In the genomic region with DNA sequence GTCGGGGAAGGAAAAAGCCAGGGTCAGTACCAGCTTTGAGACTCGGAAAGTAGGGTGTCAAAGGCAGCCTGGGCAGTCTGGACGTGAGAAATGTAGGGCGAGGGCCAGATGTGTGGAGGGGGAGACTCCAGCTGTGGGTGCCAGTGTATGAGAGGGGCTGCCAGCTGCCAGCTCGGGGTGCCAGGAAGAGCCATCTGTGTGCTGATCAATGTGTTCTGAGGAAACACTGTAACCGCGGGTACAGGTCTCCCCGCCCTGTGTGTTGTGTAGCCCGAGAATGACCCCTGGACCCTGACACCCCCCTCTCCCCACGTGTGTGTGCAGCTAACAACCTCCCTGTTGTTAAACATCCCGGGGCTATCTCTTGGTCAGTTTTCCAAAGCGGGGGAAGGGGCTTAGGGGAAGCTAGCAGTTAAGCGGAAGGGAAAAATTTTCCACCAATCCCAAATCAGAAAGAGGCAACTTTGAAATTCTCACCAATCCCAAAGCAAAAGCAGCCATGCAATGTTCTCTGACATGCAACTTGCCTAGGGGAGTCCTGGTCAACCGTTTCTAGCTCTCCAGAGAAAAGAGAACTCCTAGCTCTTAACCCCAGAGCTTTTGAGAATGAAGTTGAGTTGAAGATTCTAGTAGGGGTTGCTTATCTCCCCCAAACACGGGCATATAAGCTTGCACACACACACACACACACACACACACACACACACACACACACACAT, we compare ENCODE assay signal across 8 mouse cellular contexts. TPM values are rescaled to one million over a fixed set of nuclear protein-coding genes. Genes with fewer than 3 reads are reported as not detected.
DNase-seq lines count a peak whose midpoint lies in the region; ATAC-seq and TF ChIP-seq lines count a peak whose summit lies in the region.

No protein-coding gene starts in this region.

- no peaks in the 10 kb centered on the region for H3K36me3 ChIP-seq in heart, postnatal 0 days (replicated peaks; ENCODE audit: control insufficient read depth, insufficient read depth, low read length)

- no peaks in the 10 kb centered on the region for H3K27me3 ChIP-seq in heart, postnatal 0 days (ENCODE audit: control insufficient read depth, insufficient read depth, low read length)

- H3K4me2 ChIP-seq in heart, postnatal 0 days (ENCODE audit: low read depth, low read length) = peak overlapping the region; percentile 87

- TF ChIP-seq CTCF in heart, postnatal 0 days (IDR thresholded peaks at IDR 0.05; ENCODE audit: low read depth) = no peak

- H3K9me3 ChIP-seq in heart, postnatal 0 days (replicated peaks; ENCODE audit: control insufficient read depth, low read length) = no peaks in the 10 kb centered on the region

- peak; percentile 4; the same call in 1 of the 2 replicates for ATAC-seq in heart, postnatal 0 days (ENCODE audit: insufficient read depth, low read depth)
- ATAC-seq in megakaryocyte-erythroid progenitor cell, adult 5-6 weeks (replicated peaks; ENCODE audit: low FRiP score, low TSS enrichment, poor library complexity, severe bottlenecking) = peak; percentile 38

- intact Hi-C loops in left cerebral cortex, postnatal 4 days (cut with DNase I) = loop anchor here (2.0 kb wide), 1 partner anchor 25 kb away; the partner anchor contains the start of gene Thy1

- peak; percentile 63 to 65 for DNase-seq in layer of hippocampus, postnatal 14 days (ENCODE audit: low spot score in 2 of 2)
- DNase-seq in layer of hippocampus, adult 9-11 months = no peak
- peak; percentile 47 for DNase-seq in adipocyte (ENCODE audit: low spot score)
- peak; percentile 47 for DNase-seq in heart, postnatal 0 days (ENCODE audit: low spot score)
- no peak for DNase-seq in urinary bladder, postnatal 4 days (ENCODE audit: low spot score in 2 of 2)
- DNase-seq in kidney, postnatal 36 days = no peak
- no peak for DNase-seq in left cerebral cortex, postnatal 4 days

- peak overlapping the region; percentile 50 for H3K4me3 ChIP-seq in heart, postnatal 0 days (ENCODE audit: low read depth, low read length)

- H3K27ac ChIP-seq in heart, postnatal 0 days (ENCODE audit: low read depth) = peak overlapping the region; percentile 39

- H3K4me1 ChIP-seq in heart, postnatal 0 days (ENCODE audit: control insufficient read depth, insufficient read depth) = peaks cover 28% of the 10 kb centered on the region

- WGBS in heart, postnatal 0 days = 2% methylated on average over 15 of the region's 15 CpGs

- H3K9ac ChIP-seq in heart, postnatal 0 days (replicated peaks; ENCODE audit: low read depth, low read length) = peak overlapping the region; percentile 49

- TF ChIP-seq EP300 in heart, postnatal 0 days (IDR thresholded peaks at IDR 0.05; ENCODE audit: low read depth) = no peak

RNA-seq across cellular contexts. Expression of gene Usp2, which starts 0.6 kb away (rescaled TPM):
- total RNA-seq in layer of hippocampus, postnatal 14 days (2021) = 10 to 100 TPM; 60.3 to 70.8 TPM
- 44.9 and 48.6 TPM in 2 replicates for total RNA-seq in heart, postnatal 0 days (2014; rRNA removed; ENCODE audit: low replicate concordance)
- 114 and 121 TPM in 2 replicates for polyA plus RNA-seq in heart, postnatal 0 days (2015; fragmentation: Nextera tagmentation; extraction: Ambion mirVana)
- 0.35 and 2.1 TPM in 2 replicates for total RNA-seq in megakaryocyte-erythroid progenitor cell, adult 5-6 weeks (2014; fragmentation: Nextera tagmentation)
- total RNA-seq in megakaryocyte-erythroid progenitor cell, adult 5-6 weeks (2017) = 0.15 and 1.8 TPM in 2 replicates
- 10 to 100 TPM; 30.2 to 31.9 TPM for total RNA-seq in left cerebral cortex, postnatal 4 days (2021)

RNA-seq across cellular contexts. Expression of gene Thy1, which starts 24.2 kb away (rescaled TPM):
- 100 to 1,000 TPM; 779 TPM for total RNA-seq in layer of hippocampus, postnatal 14 days (2021)
- 6.3 and 12.5 TPM in 2 replicates for total RNA-seq in heart, postnatal 0 days (2014; rRNA removed; ENCODE audit: low replicate concordance)
- 3.6 and 4.4 TPM in 2 replicates for polyA plus RNA-seq in heart, postnatal 0 days (2015; fragmentation: Nextera tagmentation; extraction: Ambion mirVana)
- 2.5 and 20.4 TPM in 2 replicates for total RNA-seq in megakaryocyte-erythroid progenitor cell, adult 5-6 weeks (2014; fragmentation: Nextera tagmentation)
- total RNA-seq in megakaryocyte-erythroid progenitor cell, adult 5-6 weeks (2017) = 3.5 TPM in 1 of 2 replicates, not detected in the other
- 100 to 1,000 TPM; 130 to 177 TPM for total RNA-seq in left cerebral cortex, postnatal 4 days (2021)

RNA-seq across cellular contexts. Expression of gene Mfrp, which starts 34.1 kb away (rescaled TPM):
- 1 to 10 TPM in 1 of 2 experiments, under 1 TPM in 1; 0.33 to 8.6 TPM for total RNA-seq in layer of hippocampus, postnatal 14 days (2021)
- not detected in 2 replicates for total RNA-seq in heart, postnatal 0 days (2014; rRNA removed; ENCODE audit: low replicate concordance)
- not detected in 2 replicates for polyA plus RNA-seq in heart, postnatal 0 days (2015; fragmentation: Nextera tagmentation; extraction: Ambion mirVana)
- 0.30 TPM in 1 of 2 replicates, not detected in the other for total RNA-seq in megakaryocyte-erythroid progenitor cell, adult 5-6 weeks (2014; fragmentation: Nextera tagmentation)
- not detected in 2 replicates for total RNA-seq in megakaryocyte-erythroid progenitor cell, adult 5-6 weeks (2017)
- not detected for total RNA-seq in left cerebral cortex, postnatal 4 days (2021)

RNA-seq across cellular contexts. Expression of gene C1qtnf5, which starts 39.6 kb away (rescaled TPM):
- total RNA-seq in layer of hippocampus, postnatal 14 days (2021) = 10 to 100 TPM; 13.5 to 18.6 TPM
- total RNA-seq in heart, postnatal 0 days (2014; rRNA removed; ENCODE audit: low replicate concordance) = 9.0 TPM in 2 replicates
- 4.1 and 4.5 TPM in 2 replicates for polyA plus RNA-seq in heart, postnatal 0 days (2015; fragmentation: Nextera tagmentation; extraction: Ambion mirVana)
- not detected in 2 replicates for total RNA-seq in megakaryocyte-erythroid progenitor cell, adult 5-6 weeks (2014; fragmentation: Nextera tagmentation)
- not detected in 2 replicates for total RNA-seq in megakaryocyte-erythroid progenitor cell, adult 5-6 weeks (2017)
- total RNA-seq in left cerebral cortex, postnatal 4 days (2021) = 10 to 100 TPM in 1 of 2 experiments, 1 to 10 TPM in 1; 5.3 to 10.6 TPM

RNA-seq across cellular contexts. Expression of gene Gm49380, which starts 45.9 kb away (rescaled TPM):
- under 1 TPM; 0.14 to 0.29 TPM for total RNA-seq in layer of hippocampus, postnatal 14 days (2021)
- total RNA-seq in heart, postnatal 0 days (2014; rRNA removed; ENCODE audit: low replicate concordance) = not detected in 2 replicates
- polyA plus RNA-seq in heart, postnatal 0 days (2015; fragmentation: Nextera tagmentation; extraction: Ambion mirVana) = 0.10 TPM in 1 of 2 replicates, not detected in the other
- total RNA-seq in megakaryocyte-erythroid progenitor cell, adult 5-6 weeks (2014; fragmentation: Nextera tagmentation) = not detected in 2 replicates
- not detected in 2 replicates for total RNA-seq in megakaryocyte-erythroid progenitor cell, adult 5-6 weeks (2017)
- total RNA-seq in left cerebral cortex, postnatal 4 days (2021) = under 1 TPM in 1 of 2 experiments, not detected in 1; 0.44 TPM

Comparison
In these comparisons a context has a peak if more than half of its experiments do, and no peak if none do; other contexts are left out.
1. DNase-seq: peak in layer of hippocampus, postnatal 14 days (2 of 2), adipocyte (single experiment) and heart, postnatal 0 days (single experiment); none in layer of hippocampus, adult 9-11 months (single experiment), urinary bladder, postnatal 4 days (0 of 2), kidney, postnatal 36 days (0 of 2) and left cerebral cortex, postnatal 4 days (single experiment).
2. RNA of gene Usp2, which starts 0.6 kb away (total RNA-seq): 60.3 to 70.8 TPM in layer of hippocampus, postnatal 14 days, 44.9 to 48.6 TPM in heart, postnatal 0 days and 30.2 to 31.9 TPM in left cerebral cortex, postnatal 4 days; 0.15 to 2.1 TPM in megakaryocyte-erythroid progenitor cell, adult 5-6 weeks; every median in the first group is over 10 times any median in the second.